Mouse (Mus musculus) liver, adult 2 months (tissue): Measurements from ENCODE around the gene Klhl29. TPM values are rescaled to one million over a fixed set of nuclear protein-coding genes. Genes with fewer than 3 reads are reported as not detected.

Experiments
- DNase-seq: peaks from one replicate; pipeline ENCODE4 v3.0.0-alpha.2; 2011; ENCODE audit warnings: low read depth, low spot score; ENCODE audit errors: extremely low read depth
- H3K27ac ChIP-seq: fragments of 200-500 bp; replicated peaks from 2 replicates; pipeline ENCODE4 v1.5.1; 2012; ENCODE audit warnings: low read depth, mild to moderate bottlenecking, control low read depth, inconsistent platforms, low read length; ENCODE audit not compliant: insufficient read depth
- H3K27me3 ChIP-seq: fragments of 200-500 bp; 2 replicates; pipeline ENCODE4 v1.6.1; 2012; ENCODE audit warnings: mild to moderate bottlenecking, moderate library complexity, low read length, inconsistent platforms; ENCODE audit not compliant: control insufficient read depth, insufficient read depth
- H3K36me3 ChIP-seq: fragments of 200-500 bp; 2 replicates; pipeline ENCODE4 v1.6.1; 2012; ENCODE audit warnings: low read length, inconsistent platforms; ENCODE audit not compliant: control insufficient read depth, insufficient read depth
- H3K4me1 ChIP-seq: fragments of 200-500 bp; 2 replicates; pipeline ENCODE4 v1.6.1; 2011; ENCODE audit warnings: low read length; ENCODE audit not compliant: control insufficient read depth, insufficient read depth
- H3K4me3 ChIP-seq: fragments of 200-500 bp; 2 replicates; pipeline ENCODE4 v1.5.1; 2011; ENCODE audit warnings: low read depth, mild to moderate bottlenecking, control low read depth, low read length, moderate library complexity; ENCODE audit not compliant: insufficient read depth
- H3K79me2 ChIP-seq: fragments of 200-500 bp; 2 replicates; pipeline ENCODE4 v1.6.1; 2012; ENCODE audit warnings: inconsistent platforms, mild to moderate bottlenecking, low read length, moderate library complexity; ENCODE audit not compliant: control insufficient read depth, insufficient read depth
- H3K9ac ChIP-seq: fragments of 200-500 bp; 2 replicates; pipeline ENCODE4 v1.6.1; 2012; ENCODE audit warnings: low read depth, mild to moderate bottlenecking, control low read depth, inconsistent platforms, low read length
- CTCF ChIP-seq: fragments of 200-500 bp; IDR thresholded peaks from 2 replicates; pipeline ENCODE4 v1.5.1; 2011; ENCODE audit warnings: low read depth, low read length, control low read depth
- POLR2A ChIP-seq: fragments of 200-500 bp; IDR thresholded peaks from 2 replicates; pipeline ENCODE4 v1.6.1; 2011; ENCODE audit warnings: low read length, control low read depth; ENCODE audit not compliant: insufficient read depth; ENCODE audit errors: extremely low read depth
- WGBS: fragments of 180-500 bp; shearing (Covaris S2); methylation state at CpG from one replicate; pipeline ENCODE4 v1.1.7; 2018; 5-methylcytosine and 5-hydroxymethylcytosine counted together
- polyA plus RNA-seq: library from polyadenylated mRNA; depleted of rRNA; stranded (reverse); fragments of >200 nt; gene quantifications from 2 replicates; pipeline ENCODE4 v1.2.3, GENCODE M21; 2012
- total RNA-seq: library from RNA; depleted of rRNA; stranded (reverse); fragments of >200 nt; gene quantifications from 2 replicates; pipeline ENCODE4 v1.2.3, GENCODE M21; 2014

Klhl29 gene
- total and polyA plus RNA-seq, 2 experiments = under 0.01 to 0.10 TPM

DNA sequence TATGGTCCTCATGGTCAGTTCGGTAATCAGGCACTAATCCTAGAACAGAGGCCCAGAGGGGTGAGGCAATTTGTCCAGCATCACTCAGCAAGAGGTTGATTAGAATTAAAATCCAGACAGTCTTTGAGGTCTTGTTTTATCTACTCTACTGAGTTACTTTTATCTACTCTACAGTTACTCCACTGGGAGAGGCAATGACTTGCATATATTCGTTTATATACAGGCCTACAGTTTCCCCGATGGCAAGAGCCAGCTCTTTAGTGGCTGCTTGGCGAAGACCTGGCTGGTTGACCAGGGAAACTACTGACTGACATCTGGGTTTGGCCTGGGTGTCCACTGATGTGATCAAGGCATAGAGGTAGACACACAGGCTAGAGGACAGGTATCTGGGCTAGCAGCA lies 168.3 kb downstream of the Klhl29 start:
- Histone ChIP-seq H3K4me3 (no peak overlapping the region), H3K36me3 (no peaks in the 10 kb centered on the region), H3K27ac (no peak overlapping the region), H3K4me1 (peaks cover 5% of the 10 kb centered on the region; the same call in 1 of the 2 replicates), H3K9ac (no peak overlapping the region), H3K27me3 (no peaks in the 10 kb centered on the region), H3K79me2 (no peaks in the 10 kb centered on the region)
- no peak for DNase-seq
- TF ChIP-seq CTCF (no peak), POLR2A (no peak)
- 93% methylated on average over 4 of the region's 4 CpGs for WGBS

GRCm38 (mm10) chr12:5204071-5204840 lies 171.2 kb downstream of the Klhl29 start:
- H3K9ac ChIP-seq = no peak overlapping the region
- no peaks in the 10 kb centered on the region for H3K79me2 ChIP-seq
- 43% methylated on average over 11 of the region's 11 CpGs for WGBS
- H3K36me3 ChIP-seq = no peaks in the 10 kb centered on the region
- DNase-seq = peak; percentile 87
- no peak for TF ChIP-seq CTCF
- TF ChIP-seq POLR2A = no peak
- H3K4me3 ChIP-seq = no peak overlapping the region
- no peak overlapping the region for H3K27ac ChIP-seq
- H3K27me3 ChIP-seq = no peaks in the 10 kb centered on the region
- peaks cover 5% of the 10 kb centered on the region; the same call in 1 of the 2 replicates for H3K4me1 ChIP-seq

GRCm38 (mm10) chr12:5203385-5203784 lies 172.1 kb downstream of the Klhl29 start:
- TF ChIP-seq POLR2A (no peak), CTCF (no peak)
- WGBS = 81% methylated on average over 5 of the region's 5 CpGs
- Histone ChIP-seq H3K79me2 (no peaks in the 10 kb centered on the region), H3K27ac (no peak overlapping the region), H3K27me3 (no peaks in the 10 kb centered on the region), H3K9ac (no peak overlapping the region), H3K36me3 (no peaks in the 10 kb centered on the region), H3K4me1 (peaks cover 5% of the 10 kb centered on the region; the same call in 1 of the 2 replicates), H3K4me3 (no peak overlapping the region)
- DNase-seq = no peak

GRCm38 (mm10) chr12:5198254-5198653 lies 177.2 kb downstream of the Klhl29 start:
- no peak overlapping the region for H3K4me3 ChIP-seq
- DNase-seq = no peak
- no peak for TF ChIP-seq POLR2A
- TF ChIP-seq CTCF = no peak
- H3K79me2 ChIP-seq = no peaks in the 10 kb centered on the region
- no peaks in the 10 kb centered on the region for H3K27me3 ChIP-seq
- H3K9ac ChIP-seq = no peak overlapping the region
- no peaks in the 10 kb centered on the region for H3K4me1 ChIP-seq
- 50% methylated on average over 4 of the region's 4 CpGs for WGBS
- H3K27ac ChIP-seq = no peak overlapping the region
- H3K36me3 ChIP-seq = no peaks in the 10 kb centered on the region

- Histone ChIP-seq H3K9ac (no peak overlapping the region), H3K4me3 (no peak overlapping the region), H3K36me3 (no peaks in the 10 kb centered on the region), H3K4me1 (no peaks in the 10 kb centered on the region), H3K79me2 (no peaks in the 10 kb centered on the region), H3K27me3 (no peaks in the 10 kb centered on the region), H3K27ac (no peak overlapping the region)
- WGBS = 70% methylated on average over 6 of the region's 6 CpGs
- TF ChIP-seq CTCF = no peak
- no peak for TF ChIP-seq POLR2A
- DNase-seq = no peak
Measured at GRCm38 (mm10) chr12:5194176-5194575, 181.3 kb downstream of the Klhl29 start.

DNA sequence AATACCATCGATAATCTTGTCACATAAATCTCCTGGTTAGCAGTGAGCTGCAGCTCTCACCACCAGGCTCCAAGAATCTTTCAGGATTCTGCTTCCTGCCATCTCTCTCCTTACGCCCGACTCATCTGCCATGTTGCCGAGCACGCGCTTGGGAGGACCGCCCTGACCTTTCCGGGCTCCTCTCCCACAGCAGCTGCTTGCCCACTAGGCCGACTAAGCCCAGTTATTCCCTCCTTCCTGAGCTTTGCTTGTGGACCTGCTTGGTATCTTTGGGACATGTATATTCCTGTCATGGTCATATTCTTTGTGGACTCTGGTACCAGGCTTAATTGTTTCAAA lies 183.1 kb downstream of the Klhl29 start:
- H3K27me3 ChIP-seq = no peaks in the 10 kb centered on the region
- H3K79me2 ChIP-seq = no peaks in the 10 kb centered on the region
- 82% methylated on average over 9 of the region's 9 CpGs for WGBS
- H3K4me1 ChIP-seq = no peaks in the 10 kb centered on the region
- H3K4me3 ChIP-seq = no peak overlapping the region
- H3K36me3 ChIP-seq = no peaks in the 10 kb centered on the region
- H3K27ac ChIP-seq = no peak overlapping the region
- H3K9ac ChIP-seq = no peak overlapping the region
- DNase-seq = no peak
- TF ChIP-seq POLR2A (no peak), CTCF (no peak)
